Mouse (Mus musculus): ENCODE data around the gene Klf15.
A peak's percentile ranks its signal among the peaks of the same experiment; 100 is the strongest.

Klf15 gene

GRCm38 (mm10) chr6:90462181-90462706, at the start of gene Klf15:
TSS of gene Klf15 (plus strand) at chr6:90462576.
- DNase-seq (ENCODE audit: low spot score) = peak; percentile 82

GRCm38 (mm10) chr6:90422565-90422964, 39.8 kb upstream of the Klf15 start:
- peak; percentile 91 for DNase-seq (ENCODE audit: low spot score)

- DNase-seq (ENCODE audit: low spot score) = no peak
Measured at GRCm38 (mm10) chr6:90425361-90425760, 37.0 kb upstream of the Klf15 start.

GRCm38 (mm10) chr6:90426003-90426402, 36.4 kb upstream of the Klf15 start:
- no peak for DNase-seq (ENCODE audit: low spot score)

- peak; percentile 88 for DNase-seq (ENCODE audit: low spot score)
Measured at GRCm38 (mm10) chr6:90428380-90428974, 33.9 kb upstream of the Klf15 start, which contains the start of gene Cfap100. TSS of gene Cfap100 (minus strand) at chr6:90428797.

GRCm38 (mm10) chr6:90429911-90430310, 32.5 kb upstream of the Klf15 start:
- DNase-seq (ENCODE audit: low spot score) = no peak

- DNase-seq (ENCODE audit: low spot score) = no peak
Measured at GRCm38 (mm10) chr6:90431487-90431886, 30.9 kb upstream of the Klf15 start.

- no peak for DNase-seq (ENCODE audit: low spot score)
Measured at GRCm38 (mm10) chr6:90434687-90435086, 27.7 kb upstream of the Klf15 start.

- peak; percentile 89 for DNase-seq (ENCODE audit: low spot score)
Measured at GRCm38 (mm10) chr6:90435195-90435618, 27.2 kb upstream of the Klf15 start.

- DNase-seq (ENCODE audit: low spot score) = no peak
Measured at GRCm38 (mm10) chr6:90436192-90436907, 26.0 kb upstream of the Klf15 start.

GRCm38 (mm10) chr6:90437041-90437440, 25.3 kb upstream of the Klf15 start:
- no peak for DNase-seq (ENCODE audit: low spot score)

GRCm38 (mm10) chr6:90446883-90447282, 15.5 kb upstream of the Klf15 start:
- no peak for DNase-seq (ENCODE audit: low spot score)

GRCm38 (mm10) chr6:90450179-90450578, 12.2 kb upstream of the Klf15 start:
- DNase-seq (ENCODE audit: low spot score) = peak; percentile 89

GRCm38 (mm10) chr6:90450697-90451096, 11.7 kb upstream of the Klf15 start:
- DNase-seq (ENCODE audit: low spot score) = no peak

- DNase-seq (ENCODE audit: low spot score) = no peak
Measured at GRCm38 (mm10) chr6:90451512-90451911, 10.9 kb upstream of the Klf15 start.

- no peak for DNase-seq (ENCODE audit: low spot score)
Measured at GRCm38 (mm10) chr6:90452603-90453002, 9.8 kb upstream of the Klf15 start.

- no peak for DNase-seq (ENCODE audit: low spot score)
Measured at GRCm38 (mm10) chr6:90453751-90454150, 8.6 kb upstream of the Klf15 start.

- DNase-seq (ENCODE audit: low spot score) = no peak
Measured at GRCm38 (mm10) chr6:90457421-90457820, 5.0 kb upstream of the Klf15 start.

- no peak for DNase-seq (ENCODE audit: low spot score)
Measured at GRCm38 (mm10) chr6:90461181-90461580, 1.2 kb upstream of the Klf15 start.

GRCm38 (mm10) chr6:90461771-90462170, 605 bp upstream of the Klf15 start:
- DNase-seq (ENCODE audit: low spot score) = peak; percentile 7

- peak; percentile 55 for DNase-seq (ENCODE audit: low spot score)
Measured at GRCm38 (mm10) chr6:90462841-90463227, 458 bp downstream of the Klf15 start.

- peak; percentile 85 for DNase-seq (ENCODE audit: low spot score)
Measured at GRCm38 (mm10) chr6:90463228-90463862, 969 bp downstream of the Klf15 start.

- no peak for DNase-seq (ENCODE audit: low spot score)
Measured at GRCm38 (mm10) chr6:90463890-90464421, 1.6 kb downstream of the Klf15 start.

Measured in embryo, embryonic 10 days (tissue).